Mouse (Mus musculus) limb, embryonic 15.5 days (tissue): ENCODE data around the gene Sobp. TPM values are rescaled to one million over a fixed set of nuclear protein-coding genes. Genes with fewer than 3 reads are reported as not detected.

Experiments
- ATAC-seq: fragments of 200-750 bp; cut with Nextera tagmentation; 2 replicates; pipeline ENCODE4 v1.8.0; 2017; ENCODE audit warnings: low read depth, moderate TSS enrichment; ENCODE audit not compliant: insufficient number of reproducible peaks, low FRiP score, low TSS enrichment
- H3K27ac ChIP-seq: fragments of 300-500 bp; sonication (generic); 2 replicates; pipeline ENCODE4 v1.5.1; 2015; ENCODE audit warnings: moderate library complexity, mild to moderate bottlenecking, inconsistent platforms
- H3K27me3 ChIP-seq: fragments of 300-500 bp; sonication (generic); 2 replicates; pipeline ENCODE4 v1.6.1; 2015; ENCODE audit warnings: inconsistent platforms
- H3K36me3 ChIP-seq: fragments of 300-500 bp; sonication (generic); 2 replicates; pipeline ENCODE4 v1.6.1; 2015; ENCODE audit warnings: inconsistent platforms
- H3K4me1 ChIP-seq: fragments of 300-500 bp; sonication (generic); 2 replicates; pipeline ENCODE4 v1.6.1; 2015; ENCODE audit warnings: inconsistent platforms
- H3K4me2 ChIP-seq: fragments of 300-500 bp; sonication (generic); 2 replicates; pipeline ENCODE4 v1.6.1; 2015; ENCODE audit warnings: mild to moderate bottlenecking, inconsistent platforms
- H3K4me3 ChIP-seq: fragments of 300-500 bp; sonication (generic); 2 replicates; pipeline ENCODE4 v1.5.1; 2015; ENCODE audit warnings: mild to moderate bottlenecking, inconsistent platforms
- H3K9ac ChIP-seq: fragments of 300-500 bp; sonication (generic); 2 replicates; pipeline ENCODE4 v1.6.1; 2015; ENCODE audit warnings: inconsistent platforms
- H3K9me3 ChIP-seq: fragments of 300-500 bp; sonication (generic); 2 replicates; pipeline ENCODE4 v1.6.1; 2016; ENCODE audit warnings: inconsistent platforms
- WGBS: fragments of 180-500 bp; shearing (Covaris S2); methylation state at CpG from one replicate; pipeline ENCODE4 v1.1.7; 2015; 5-methylcytosine and 5-hydroxymethylcytosine counted together
- polyA plus RNA-seq: library from polyadenylated mRNA; unstranded; fragments of >200 nt; fragmentation: Nextera tagmentation; extraction: Ambion mirVana; gene quantifications from 2 replicates; pipeline ENCODE4 v1.2.1, GENCODE M21; 2015

Gene Sobp
- polyA plus RNA-seq, 1 experiment from 2014 or later = 2.9 TPM

GRCm38 (mm10) chr10:43083288-43084086 is 90.8 kb downstream of the Sobp start:
- 61% methylated on average over 8 of the region's 9 CpGs for WGBS
- Histone ChIP-seq H3K9me3 (no peaks in the 10 kb centered on the region), H3K4me3 (no peak overlapping the region), H3K4me1 (no peaks in the 10 kb centered on the region), H3K4me2 (no peak overlapping the region), H3K36me3 (0 out of 2 replicates have a peak, but pooled peaks cover 5% of the 10 kb centered on the region), H3K9ac (no peak overlapping the region), H3K27ac (no peak overlapping the region), H3K27me3 (no peaks in the 10 kb centered on the region)
- ATAC-seq = no peak

GRCm38 (mm10) chr10:43081316-43081715 is 93.0 kb downstream of the Sobp start:
- Histone ChIP-seq H3K9me3 (no peaks in the 10 kb centered on the region), H3K36me3 (no peaks in the 10 kb centered on the region), H3K27me3 (no peaks in the 10 kb centered on the region), H3K27ac (no peak overlapping the region), H3K4me2 (no peak overlapping the region), H3K4me3 (no peak overlapping the region), H3K9ac (no peak overlapping the region), H3K4me1 (no peaks in the 10 kb centered on the region)
- 69% methylated on average over 3 of the region's 3 CpGs for WGBS
- no peak for ATAC-seq

DNA sequence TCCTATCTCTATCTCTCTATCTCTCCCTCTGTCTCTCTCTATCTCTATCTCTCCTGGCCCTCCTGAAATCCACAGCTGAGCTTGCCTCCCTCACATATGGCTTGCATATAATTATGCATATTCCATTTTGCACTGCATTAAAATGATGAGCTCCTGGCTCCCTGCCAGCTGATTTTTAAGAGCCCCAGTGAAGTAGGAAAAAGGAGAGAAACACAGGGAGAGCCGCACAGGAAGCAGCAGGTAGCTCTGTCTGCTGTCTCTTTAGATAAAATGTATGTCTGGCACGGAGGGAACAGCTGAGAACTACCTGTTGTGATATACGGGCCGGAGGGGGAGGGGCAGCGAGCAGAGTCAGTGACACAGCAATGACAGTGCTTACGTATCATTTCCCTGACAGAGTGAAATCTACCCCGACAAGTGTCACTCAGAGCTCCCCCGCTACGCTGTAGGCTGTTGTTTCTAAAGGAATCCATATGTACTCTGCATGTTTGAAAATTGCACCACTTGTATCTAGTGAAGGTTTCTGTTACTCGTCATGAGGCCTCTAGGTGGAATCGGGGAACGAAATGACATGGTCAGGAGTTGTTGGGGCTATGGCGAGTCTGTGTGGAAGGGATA is 98.7 kb downstream of the Sobp start:
- no peak overlapping the region for H3K9ac ChIP-seq
- H3K27ac ChIP-seq = no peak overlapping the region
- H3K4me2 ChIP-seq = no peak overlapping the region
- no peaks in the 10 kb centered on the region for H3K27me3 ChIP-seq
- no peaks in the 10 kb centered on the region for H3K9me3 ChIP-seq
- WGBS = 71% methylated on average over 13 of the region's 13 CpGs
- no peak for ATAC-seq
- no peaks in the 10 kb centered on the region for H3K36me3 ChIP-seq
- no peak overlapping the region for H3K4me3 ChIP-seq
- H3K4me1 ChIP-seq = peaks cover 9% of the 10 kb centered on the region; the same call in 1 of the 2 replicates

DNA sequence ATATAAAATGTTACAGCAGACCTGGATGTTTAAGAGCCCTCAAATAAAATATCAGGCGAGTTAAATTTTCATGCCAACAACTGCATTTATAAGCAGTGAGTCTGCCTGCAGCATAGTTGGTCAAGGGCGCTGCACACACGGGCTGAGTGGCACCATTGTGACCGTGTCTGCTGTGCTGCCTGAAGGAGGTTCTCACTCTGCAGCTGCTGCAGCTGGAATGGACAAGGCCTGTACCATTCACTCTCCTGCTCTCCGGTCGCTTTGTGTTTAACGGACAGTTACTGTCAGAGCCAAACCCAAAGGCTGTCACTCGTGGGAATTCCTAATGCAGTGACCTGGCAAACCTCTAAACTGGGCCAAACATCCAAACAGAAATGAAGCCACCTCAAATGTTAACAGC is 101.0 kb downstream of the Sobp start:
- H3K27ac ChIP-seq = no peak overlapping the region
- no peak overlapping the region for H3K9ac ChIP-seq
- H3K4me2 ChIP-seq = no peak overlapping the region
- H3K4me1 ChIP-seq = peaks cover 9% of the 10 kb centered on the region; the same call in 1 of the 2 replicates
- 42% methylated on average over 8 of the region's 8 CpGs for WGBS
- H3K36me3 ChIP-seq = no peaks in the 10 kb centered on the region
- H3K4me3 ChIP-seq = no peak overlapping the region
- no peaks in the 10 kb centered on the region for H3K27me3 ChIP-seq
- no peaks in the 10 kb centered on the region for H3K9me3 ChIP-seq
- no peak for ATAC-seq

- no peak for ATAC-seq
- no peaks in the 10 kb centered on the region for H3K27me3 ChIP-seq
- H3K9me3 ChIP-seq = no peaks in the 10 kb centered on the region
- H3K4me2 ChIP-seq = no peak overlapping the region
- no peak overlapping the region for H3K27ac ChIP-seq
- H3K4me3 ChIP-seq = no peak overlapping the region
- 82% methylated on average over 6 of the region's 6 CpGs for WGBS
- 0 out of 2 replicates have a peak, but pooled peaks cover 3% of the 10 kb centered on the region for H3K36me3 ChIP-seq
- H3K9ac ChIP-seq = no peak overlapping the region
- H3K4me1 ChIP-seq = peaks cover 9% of the 10 kb centered on the region; the same call in 1 of the 2 replicates
Observed at GRCm38 (mm10) chr10:43070893-43071292, 103.4 kb downstream of the Sobp start.

DNA sequence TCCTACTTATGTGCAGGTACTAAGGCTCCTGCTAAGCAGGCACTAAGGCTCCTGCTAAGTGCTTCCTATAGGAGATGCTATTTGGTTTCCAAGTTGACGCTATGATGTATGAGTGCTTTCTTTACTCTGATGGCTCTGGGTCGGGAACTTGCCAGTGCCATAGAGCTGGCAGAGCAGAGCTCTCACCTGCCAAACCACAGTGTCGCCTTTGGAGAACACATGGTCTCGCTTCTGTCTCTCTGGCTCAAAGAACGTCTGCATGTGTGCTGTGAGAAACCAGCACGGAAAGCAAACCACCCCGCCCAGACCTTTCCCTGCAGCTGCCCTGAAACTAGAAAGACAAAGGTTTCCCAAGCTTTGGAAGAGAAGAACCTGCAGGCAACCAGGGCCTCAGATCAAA is 109.0 kb downstream of the Sobp start:
- Histone ChIP-seq H3K27me3 (no peaks in the 10 kb centered on the region), H3K4me3 (no peak overlapping the region), H3K4me2 (no peak overlapping the region), H3K9me3 (no peaks in the 10 kb centered on the region), H3K4me1 (no peaks in the 10 kb centered on the region), H3K36me3 (0 out of 2 replicates have a peak, but pooled peaks cover 3% of the 10 kb centered on the region), H3K27ac (no peak overlapping the region), H3K9ac (no peak overlapping the region)
- 82% methylated on average over 7 of the region's 7 CpGs for WGBS
- no peak for ATAC-seq

- Histone ChIP-seq H3K27me3 (no peaks in the 10 kb centered on the region), H3K9ac (no peak overlapping the region), H3K36me3 (0 out of 2 replicates have a peak, but pooled peaks cover 3% of the 10 kb centered on the region), H3K9me3 (no peaks in the 10 kb centered on the region), H3K4me2 (no peak overlapping the region), H3K4me3 (no peak overlapping the region), H3K27ac (no peak overlapping the region), H3K4me1 (no peaks in the 10 kb centered on the region)
- ATAC-seq = no peak
- 85% methylated on average over 11 of the region's 11 CpGs for WGBS
Observed at GRCm38 (mm10) chr10:43061519-43062105, 112.7 kb downstream of the Sobp start.

GRCm38 (mm10) chr10:43055405-43055804 is 118.9 kb downstream of the Sobp start:
- H3K27ac ChIP-seq = no peak overlapping the region
- H3K4me2 ChIP-seq = no peak overlapping the region
- no peak overlapping the region for H3K4me3 ChIP-seq
- peaks cover 16% of the 10 kb centered on the region for H3K4me1 ChIP-seq
- no peaks in the 10 kb centered on the region for H3K27me3 ChIP-seq
- 66% methylated on average over 2 of the region's 2 CpGs for WGBS
- ATAC-seq = no peak
- H3K36me3 ChIP-seq = no peaks in the 10 kb centered on the region
- H3K9me3 ChIP-seq = no peaks in the 10 kb centered on the region
- no peak overlapping the region for H3K9ac ChIP-seq

DNA sequence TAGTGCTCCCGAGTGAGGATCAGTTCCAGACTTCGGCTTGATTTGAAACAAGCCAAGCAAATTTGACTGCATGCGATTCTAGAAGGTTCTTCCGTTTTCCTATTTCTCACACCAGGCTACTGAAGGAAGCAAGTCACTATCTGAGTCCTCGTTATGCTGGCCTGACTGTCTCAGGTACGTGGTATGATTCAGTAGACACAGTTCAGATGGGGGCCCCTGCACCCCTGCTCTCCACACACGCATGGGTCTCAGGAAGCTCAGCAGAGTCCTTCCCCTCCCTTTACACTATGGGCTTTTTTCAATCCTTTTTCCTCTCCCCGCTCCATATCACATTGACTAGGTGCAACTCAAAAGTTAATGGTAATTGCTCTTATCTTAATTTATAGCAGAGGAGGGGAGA is 119.6 kb downstream of the Sobp start:
- Histone ChIP-seq H3K4me1 (peaks cover 16% of the 10 kb centered on the region), H3K36me3 (no peaks in the 10 kb centered on the region), H3K27me3 (no peaks in the 10 kb centered on the region), H3K4me2 (no peak overlapping the region), H3K9me3 (no peaks in the 10 kb centered on the region), H3K27ac (no peak overlapping the region), H3K4me3 (no peak overlapping the region), H3K9ac (no peak overlapping the region)
- no peak for ATAC-seq
- WGBS = 60% methylated on average over 8 of the region's 8 CpGs

- 0 out of 2 replicates have a peak overlapping the region, but pooled peaks have one; percentile 47 for H3K27ac ChIP-seq
- no peak overlapping the region for H3K9ac ChIP-seq
- no peak for ATAC-seq
- H3K27me3 ChIP-seq = no peaks in the 10 kb centered on the region
- peaks cover 16% of the 10 kb centered on the region for H3K4me1 ChIP-seq
- no peaks in the 10 kb centered on the region for H3K9me3 ChIP-seq
- no peak overlapping the region for H3K4me3 ChIP-seq
- 63% methylated on average over 10 of the region's 10 CpGs for WGBS
- no peaks in the 10 kb centered on the region for H3K36me3 ChIP-seq
- H3K4me2 ChIP-seq = no peak overlapping the region
Observed at GRCm38 (mm10) chr10:43053861-43054560, 120.3 kb downstream of the Sobp start.

GRCm38 (mm10) chr10:43052462-43052861 is 121.9 kb downstream of the Sobp start:
- Histone ChIP-seq H3K4me3 (no peak overlapping the region), H3K4me1 (peaks cover 20% of the 10 kb centered on the region), H3K4me2 (no peak overlapping the region), H3K27me3 (no peaks in the 10 kb centered on the region), H3K36me3 (no peaks in the 10 kb centered on the region), H3K9me3 (no peaks in the 10 kb centered on the region), H3K27ac (no peak overlapping the region), H3K9ac (no peak overlapping the region)
- ATAC-seq = no peak
- WGBS = 40% methylated on average over 5 of the region's 5 CpGs
